Mouse (Mus musculus) MN1 (cell line): Measurements from ENCODE around the gene Ptpru.

ENCODE experiments used
- DNase-seq: peaks from one replicate; pipeline ENCODE4 v3.0.0-alpha.2; 2016; ENCODE audit warnings: low spot score

The Ptpru gene

GRCm38 (mm10) chr4:131784034-131784433 is 54.1 kb downstream of the Ptpru start:
- peak; percentile 27 for DNase-seq

- DNase-seq, result peak; percentile 23
These were observed 57.1 kb downstream of the Ptpru start for GRCm38 (mm10) chr4:131781023-131781422.

- DNase-seq, result no peak
These were observed 59.3 kb downstream of the Ptpru start for GRCm38 (mm10) chr4:131778616-131779275.

- DNase-seq, result no peak
These were observed 66.7 kb downstream of the Ptpru start for GRCm38 (mm10) chr4:131771384-131771783.

- no peak for DNase-seq
These were observed 74.2 kb downstream of the Ptpru start for GRCm38 (mm10) chr4:131763911-131764310.

GRCm38 (mm10) chr4:131763479-131763878 is 74.6 kb downstream of the Ptpru start:
- no peak for DNase-seq

- DNase-seq, result no peak
These were observed 75.8 kb downstream of the Ptpru start for GRCm38 (mm10) chr4:131762211-131762784.

GRCm38 (mm10) chr4:131752204-131752837 is 85.8 kb downstream of the Ptpru start:
- DNase-seq, result no peak

DNA sequence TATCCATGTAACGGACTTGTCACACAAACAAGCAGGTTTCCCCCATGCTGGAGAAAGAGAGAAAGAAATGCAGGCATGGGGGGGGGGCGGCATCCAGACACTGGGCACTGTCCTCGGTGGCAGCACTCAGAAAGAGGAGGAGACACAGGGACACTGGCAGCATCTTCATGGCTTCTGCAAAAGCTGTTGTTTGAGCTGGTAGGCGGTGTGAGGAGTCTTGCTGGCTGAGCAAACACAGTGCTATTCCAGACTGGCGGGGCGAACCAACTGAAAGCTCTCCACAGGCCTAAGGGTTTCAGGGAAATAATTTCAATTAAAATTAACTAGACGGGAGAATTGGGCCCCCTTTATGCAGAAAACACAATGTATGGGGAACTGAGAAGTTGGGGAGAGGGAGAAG is 86.5 kb downstream of the Ptpru start:
- no peak for DNase-seq

GRCm38 (mm10) chr4:131749802-131750201 is 88.3 kb downstream of the Ptpru start:
- DNase-seq, result no peak

GRCm38 (mm10) chr4:131744685-131745043 is 93.4 kb downstream of the Ptpru start:
- DNase-seq, result no peak

- DNase-seq, result no peak
These were observed 94.0 kb downstream of the Ptpru start for GRCm38 (mm10) chr4:131743831-131744684.

DNA sequence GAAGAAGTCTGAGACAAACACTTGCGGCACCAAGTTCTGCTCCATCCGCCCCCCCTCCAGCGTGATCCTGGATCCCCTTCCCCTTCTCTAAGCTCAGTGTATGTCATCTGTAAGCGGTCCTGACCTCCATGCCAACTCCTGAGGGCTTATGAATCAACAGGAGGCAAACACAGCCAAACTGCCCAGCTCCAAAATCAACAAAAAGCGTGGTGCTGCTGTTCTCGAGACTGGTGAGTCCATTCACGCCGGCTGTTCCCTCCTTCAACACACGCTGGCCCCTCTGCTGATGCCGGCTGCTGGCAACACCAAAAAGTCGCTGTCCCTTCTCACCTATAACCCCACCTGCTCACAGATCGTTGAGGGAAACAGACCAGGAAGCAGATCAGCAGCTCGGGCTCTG is 95.1 kb downstream of the Ptpru start:
- no peak for DNase-seq

DNA sequence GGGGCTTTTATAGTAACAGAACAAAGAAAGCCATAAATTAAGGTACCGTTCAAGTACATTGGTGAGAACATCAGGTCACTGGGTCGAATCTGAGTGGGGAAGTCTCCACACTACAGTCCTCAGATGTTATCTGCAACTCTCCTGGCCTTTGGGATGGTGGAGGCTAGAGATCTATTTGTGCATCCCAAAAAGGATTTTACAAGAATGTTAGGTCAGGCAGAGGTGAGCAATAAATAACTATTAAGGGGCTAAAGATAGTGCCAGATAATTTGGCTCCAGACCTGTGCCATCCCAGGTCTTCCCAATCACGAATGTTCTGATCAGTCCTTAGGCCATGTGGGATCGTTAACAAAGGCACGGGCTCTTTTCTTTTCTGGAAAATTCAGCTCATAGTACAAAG is 97.5 kb downstream of the Ptpru start:
- no peak for DNase-seq

- DNase-seq, result no peak
These were observed 109.5 kb downstream of the Ptpru start for GRCm38 (mm10) chr4:131728628-131729027.

- DNase-seq, result no peak
These were observed 114.5 kb downstream of the Ptpru start for GRCm38 (mm10) chr4:131723415-131724080.

- DNase-seq, result no peak
These were observed 115.8 kb downstream of the Ptpru start for GRCm38 (mm10) chr4:131722121-131722841.

GRCm38 (mm10) chr4:131719151-131719550 is 118.9 kb downstream of the Ptpru start:
- no peak for DNase-seq
